In the genomic region with DNA sequence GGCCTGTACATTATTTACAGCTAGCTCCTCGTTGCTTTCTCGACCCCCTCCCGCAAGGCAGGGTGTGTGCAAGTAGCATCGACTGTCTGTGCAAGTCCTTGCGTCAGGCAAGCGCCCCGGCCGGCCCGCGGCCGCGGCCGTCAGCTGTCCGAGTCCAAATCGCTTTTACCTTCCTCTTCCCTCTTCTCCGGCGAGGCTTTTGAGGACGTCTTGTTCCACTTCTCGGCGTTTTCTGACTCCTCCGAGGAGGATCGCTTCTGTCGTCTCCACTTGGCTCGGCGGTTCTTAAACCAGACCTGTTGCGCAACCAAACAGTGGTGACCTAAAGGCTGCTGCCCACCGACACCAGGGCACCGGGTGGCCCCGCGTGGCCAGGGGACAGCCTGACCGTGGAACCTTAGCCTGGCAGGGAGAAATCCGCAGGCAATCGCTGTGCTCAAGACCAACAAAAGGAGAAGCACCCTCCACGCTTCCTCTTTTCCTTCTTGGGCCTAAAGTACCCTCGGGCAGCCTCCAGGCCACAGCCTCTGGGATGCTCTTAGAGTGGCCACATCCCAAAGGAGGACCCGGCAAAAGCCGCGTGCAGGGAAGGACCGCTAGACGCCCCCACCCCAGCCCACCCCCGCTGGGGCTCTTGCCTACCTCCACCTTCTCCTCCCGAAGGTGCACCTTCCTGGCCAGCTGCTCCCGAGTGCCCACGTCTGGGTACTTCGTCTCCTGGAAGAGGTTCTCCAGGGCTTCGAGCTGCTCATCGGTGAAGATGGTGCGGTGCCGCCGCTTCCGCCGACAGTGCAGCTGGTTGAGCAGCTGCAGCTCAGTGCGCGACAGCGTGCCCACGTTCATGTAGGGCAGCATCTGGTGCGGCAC, we compare ENCODE assay signal across 8 mouse cellular contexts. TPM values are rescaled to one million over a fixed set of nuclear protein-coding genes. Genes with fewer than 3 reads are reported as not detected.
DNase-seq lines count a peak whose midpoint lies in the region; ATAC-seq lines count a peak whose summit lies in the region.

No protein-coding gene starts in this region.

- H3K9ac ChIP-seq in lung, embryonic 15.5 days, result no peak overlapping the region
- peak overlapping the region; percentile 55 for H3K9ac ChIP-seq in embryonic facial prominence, embryonic 15.5 days
- no peak overlapping the region for H3K9ac ChIP-seq in intestine, embryonic 16.5 days (ENCODE audit: low read depth, low read length)
- H3K9ac ChIP-seq in neural tube, embryonic 12.5 days, result no peak overlapping the region

- DNase-seq in lung, postnatal 4 days, result no peak
- no peak for DNase-seq in left cerebral cortex, adult 11 months (ENCODE audit: low spot score)
- DNase-seq in frontal cortex, postnatal 36 days (ENCODE audit: low spot score in 2 of 2), result no peak
- no peak for DNase-seq in spleen, postnatal 10 days (ENCODE audit: low spot score in 2 of 2)

- WGBS in lung, embryonic 15.5 days, result 2% methylated on average over 57 of the region's 57 CpGs
- WGBS in embryonic facial prominence, embryonic 15.5 days, result 4% methylated on average over 57 of the region's 57 CpGs
- 4% methylated on average over 57 of the region's 57 CpGs for WGBS in intestine, embryonic 16.5 days
- WGBS in neural tube, embryonic 12.5 days, result under 1% methylated on average over 56 of the region's 57 CpGs

- H3K36me3 ChIP-seq in lung, embryonic 15.5 days, result no peaks in the 10 kb centered on the region
- H3K36me3 ChIP-seq in embryonic facial prominence, embryonic 15.5 days, result no peaks in the 10 kb centered on the region
- H3K36me3 ChIP-seq in intestine, embryonic 16.5 days (ENCODE audit: control insufficient read depth, insufficient read depth, low read length), result no peaks in the 10 kb centered on the region
- H3K36me3 ChIP-seq in neural tube, embryonic 12.5 days, result no peaks in the 10 kb centered on the region

- peak overlapping the region; percentile 49 for H3K4me3 ChIP-seq in lung, embryonic 15.5 days
- peak overlapping the region; percentile 62 for H3K4me3 ChIP-seq in embryonic facial prominence, embryonic 15.5 days (replicated peaks)
- H3K4me3 ChIP-seq in intestine, embryonic 16.5 days (ENCODE audit: low read length), result peak overlapping the region; percentile 62
- H3K4me3 ChIP-seq in neural tube, embryonic 12.5 days, result 0 out of 2 replicates have a peak overlapping the region, but pooled peaks have one; percentile 41

- no peak overlapping the region for H3K27ac ChIP-seq in lung, embryonic 15.5 days
- H3K27ac ChIP-seq in embryonic facial prominence, embryonic 15.5 days (replicated peaks), result no peak overlapping the region
- no peak overlapping the region for H3K27ac ChIP-seq in intestine, embryonic 16.5 days (ENCODE audit: low read length)
- no peak overlapping the region for H3K27ac ChIP-seq in neural tube, embryonic 12.5 days

- no peaks in the 10 kb centered on the region for H3K9me3 ChIP-seq in lung, embryonic 15.5 days
- no peaks in the 10 kb centered on the region for H3K9me3 ChIP-seq in embryonic facial prominence, embryonic 15.5 days (replicated peaks)
- H3K9me3 ChIP-seq in intestine, embryonic 16.5 days (ENCODE audit: control insufficient read depth, low read length), result no peaks in the 10 kb centered on the region
- no peaks in the 10 kb centered on the region for H3K9me3 ChIP-seq in neural tube, embryonic 12.5 days

- peaks cover 93% of the 10 kb centered on the region for H3K27me3 ChIP-seq in lung, embryonic 15.5 days
- peaks cover 68% of the 10 kb centered on the region for H3K27me3 ChIP-seq in embryonic facial prominence, embryonic 15.5 days
- peaks cover 63% of the 10 kb centered on the region for H3K27me3 ChIP-seq in intestine, embryonic 16.5 days (replicated peaks; ENCODE audit: control insufficient read depth, insufficient read depth, low read length)
- peaks cover 87% of the 10 kb centered on the region for H3K27me3 ChIP-seq in neural tube, embryonic 12.5 days (replicated peaks)

- no peak for ATAC-seq in lung, embryonic 15.5 days (ENCODE audit: borderline replicate concordance, extremely low read depth, low FRiP score, low TSS enrichment)
- no peak for ATAC-seq in embryonic facial prominence, embryonic 15.5 days (ENCODE audit: insufficient number of reproducible peaks, low FRiP score, low TSS enrichment, low read depth)
- ATAC-seq in intestine, embryonic 16.5 days, result no peak
- no peak for ATAC-seq in neural tube, embryonic 12.5 days (ENCODE audit: low FRiP score, low read depth)

- peaks cover 27% of the 10 kb centered on the region for H3K4me1 ChIP-seq in lung, embryonic 15.5 days
- H3K4me1 ChIP-seq in embryonic facial prominence, embryonic 15.5 days, result peaks cover 36% of the 10 kb centered on the region
- H3K4me1 ChIP-seq in intestine, embryonic 16.5 days (ENCODE audit: control insufficient read depth, insufficient read depth, low read length), result peaks cover 25% of the 10 kb centered on the region
- peaks cover 34% of the 10 kb centered on the region for H3K4me1 ChIP-seq in neural tube, embryonic 12.5 days

- H3K4me2 ChIP-seq in lung, embryonic 15.5 days, result peak overlapping the region; percentile 99
- H3K4me2 ChIP-seq in embryonic facial prominence, embryonic 15.5 days (replicated peaks), result peak overlapping the region; percentile 91
- peak overlapping the region; percentile 92; the same call in 1 of the 2 replicates for H3K4me2 ChIP-seq in intestine, embryonic 16.5 days (ENCODE audit: low read depth, low read length)
- H3K4me2 ChIP-seq in neural tube, embryonic 12.5 days (replicated peaks), result peak overlapping the region; percentile 82

RNA-seq across cellular contexts. Expression of gene Gsc, which starts 1.5 kb away (rescaled TPM):
- 0.31 TPM in 1 of 2 replicates, not detected in the other for polyA plus RNA-seq in lung, embryonic 15.5 days (2015; fragmentation: Nextera tagmentation; extraction: Ambion mirVana)
- polyA plus RNA-seq in embryonic facial prominence, embryonic 15.5 days (2015; fragmentation: Nextera tagmentation; extraction: Ambion mirVana), result 13.8 and 14.3 TPM in 2 replicates
- 0.23 and 0.24 TPM in 2 replicates for polyA plus RNA-seq in intestine, embryonic 16.5 days (2015; fragmentation: Nextera tagmentation; extraction: Ambion mirVana)
- 0.20 and 0.32 TPM in 2 replicates for polyA plus RNA-seq in neural tube, embryonic 12.5 days (2016; fragmentation: Nextera tagmentation; extraction: Ambion mirVana)

Comparison
In these comparisons a context has a peak if more than half of its experiments do, and no peak if none do; other contexts are left out.
1. RNA of gene Gsc, which starts 1.5 kb away (polyA plus RNA-seq): 13.8 to 14.3 TPM in embryonic facial prominence, embryonic 15.5 days; 0.31 TPM in lung, embryonic 15.5 days, 0.23 to 0.24 TPM in intestine, embryonic 16.5 days and 0.20 to 0.32 TPM in neural tube, embryonic 12.5 days; every median in the first group is over 10 times any median in the second.
2. Peak in every context shown above with its lines, with median percentiles within 50 percentile points of each other: H3K4me2 ChIP-seq and H3K4me3 ChIP-seq.